Mouse (Mus musculus): ENCODE measurements around the gene Zdhhc22.

The Zdhhc22 gene

GRCm38 (mm10) chr12:86995931-86996330, 5.7 kb upstream of the Zdhhc22 start:
- no peak for DNase-seq (ENCODE audit: low read depth, low spot score)

DNA sequence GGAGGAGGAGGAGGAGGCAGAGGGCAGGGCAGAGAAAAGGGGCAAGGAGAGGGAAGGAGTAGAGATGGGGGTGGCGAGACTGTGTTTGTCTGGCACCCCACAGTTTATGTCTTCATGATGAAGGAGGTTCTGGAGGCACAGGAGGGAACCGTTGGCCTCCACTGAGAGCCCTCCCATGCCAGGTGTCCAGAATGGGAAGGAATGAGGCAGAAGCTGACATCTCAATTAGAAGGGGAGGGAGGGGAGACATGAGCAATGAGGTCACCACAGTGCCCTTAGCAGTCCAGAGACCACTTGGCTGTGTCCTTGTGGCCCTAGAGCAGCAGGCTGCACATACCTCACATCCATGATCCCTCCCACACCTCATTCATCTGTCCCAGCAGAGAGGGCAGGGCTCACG, 4.5 kb upstream of the Zdhhc22 start:
- DNase-seq (ENCODE audit: low read depth, low spot score) = no peak

DNA sequence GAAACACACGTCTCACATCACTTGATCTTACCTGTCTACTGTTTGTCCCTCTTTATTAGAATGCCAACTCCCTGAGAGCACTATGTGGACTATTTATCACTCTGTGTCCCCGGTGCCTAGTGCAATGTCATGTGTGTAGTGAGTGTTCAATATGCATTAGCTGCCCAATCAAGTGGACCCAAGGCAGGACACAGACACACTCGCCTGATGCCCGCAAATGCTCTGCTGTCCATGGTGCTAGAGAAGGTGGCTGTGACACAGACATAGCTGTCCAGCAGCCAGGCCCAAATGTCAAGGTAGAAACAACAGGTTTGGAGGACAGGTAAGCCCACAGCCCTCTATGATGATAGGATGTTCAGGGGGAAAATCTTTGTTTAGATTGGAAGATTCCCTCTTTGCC, 3.9 kb upstream of the Zdhhc22 start:
- DNase-seq (ENCODE audit: low read depth, low spot score) = peak; percentile 53

- no peak for DNase-seq (ENCODE audit: low read depth, low spot score)
Observed at GRCm38 (mm10) chr12:86990755-86991110, 503 bp upstream of the Zdhhc22 start.

- no peak for DNase-seq (ENCODE audit: low read depth, low spot score)
Observed at GRCm38 (mm10) chr12:86989378-86989777, 852 bp downstream of the Zdhhc22 start.

DNA sequence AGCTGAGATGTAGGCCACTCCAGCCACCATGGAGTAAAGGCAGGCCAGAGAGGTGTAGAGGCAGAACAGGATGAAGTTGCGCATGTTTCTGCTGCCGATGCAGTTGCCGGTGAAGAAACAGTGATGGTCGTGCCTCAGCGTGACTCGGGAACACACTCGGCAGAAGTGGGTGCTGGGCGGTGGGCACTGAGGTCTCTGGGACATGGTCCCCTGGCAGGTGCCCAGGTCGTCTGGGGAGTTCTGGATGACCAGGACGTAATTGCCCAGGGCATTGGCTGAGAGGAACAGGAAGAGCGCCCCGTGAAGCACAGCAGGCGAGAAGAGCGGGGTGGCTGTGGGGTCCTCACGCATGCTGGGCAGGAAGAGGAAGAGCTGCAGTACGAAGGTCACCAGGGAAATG, 2.0 kb downstream of the Zdhhc22 start:
- DNase-seq (ENCODE audit: low read depth, low spot score) = no peak

GRCm38 (mm10) chr12:86986562-86986961, 3.7 kb downstream of the Zdhhc22 start:
- no peak for DNase-seq (ENCODE audit: low read depth, low spot score)

GRCm38 (mm10) chr12:86984194-86984555, 6.1 kb downstream of the Zdhhc22 start:
- DNase-seq (ENCODE audit: low read depth, low spot score) = peak; percentile 65

GRCm38 (mm10) chr12:86983470-86984193, 6.6 kb downstream of the Zdhhc22 start:
- DNase-seq (ENCODE audit: low read depth, low spot score) = peak; percentile 87

- DNase-seq (ENCODE audit: low read depth, low spot score) = no peak
Observed at GRCm38 (mm10) chr12:86981180-86981579, 9.1 kb downstream of the Zdhhc22 start.

GRCm38 (mm10) chr12:86977833-86978232, 12.4 kb downstream of the Zdhhc22 start:
- DNase-seq (ENCODE audit: low read depth, low spot score) = peak; percentile 40

DNA sequence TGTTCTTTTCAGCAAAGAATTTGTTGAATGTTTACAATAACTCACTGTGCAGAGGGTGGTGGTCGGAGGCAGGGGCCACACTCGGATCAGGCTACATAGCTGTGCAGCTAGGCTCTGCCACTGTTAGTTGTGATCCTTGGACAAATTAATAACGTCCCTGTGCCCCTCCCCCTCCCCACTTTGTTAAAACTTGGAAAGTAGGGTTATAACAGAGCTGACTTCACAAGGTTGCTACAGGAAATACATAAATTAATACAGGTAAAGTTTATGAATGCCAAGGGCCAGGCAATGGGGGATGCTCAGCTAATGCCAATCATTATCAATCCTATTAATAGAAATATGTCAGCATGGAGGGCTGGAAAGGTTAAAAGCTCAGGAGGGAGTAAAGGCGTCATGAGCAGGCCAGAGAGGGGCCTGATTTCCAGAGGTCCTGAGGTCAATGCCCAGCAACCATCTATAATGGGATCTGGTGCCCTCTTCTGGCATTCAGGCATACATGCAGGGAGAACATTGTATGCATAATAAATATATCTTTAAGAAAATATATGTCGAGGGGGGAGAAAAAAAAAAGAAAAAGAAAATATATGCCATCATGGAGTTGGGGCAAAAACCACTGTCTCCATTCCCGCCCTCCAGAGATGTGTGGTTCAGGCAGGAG, 13.6 kb downstream of the Zdhhc22 start:
- DNase-seq (ENCODE audit: low read depth, low spot score) = peak; percentile 10

DNA sequence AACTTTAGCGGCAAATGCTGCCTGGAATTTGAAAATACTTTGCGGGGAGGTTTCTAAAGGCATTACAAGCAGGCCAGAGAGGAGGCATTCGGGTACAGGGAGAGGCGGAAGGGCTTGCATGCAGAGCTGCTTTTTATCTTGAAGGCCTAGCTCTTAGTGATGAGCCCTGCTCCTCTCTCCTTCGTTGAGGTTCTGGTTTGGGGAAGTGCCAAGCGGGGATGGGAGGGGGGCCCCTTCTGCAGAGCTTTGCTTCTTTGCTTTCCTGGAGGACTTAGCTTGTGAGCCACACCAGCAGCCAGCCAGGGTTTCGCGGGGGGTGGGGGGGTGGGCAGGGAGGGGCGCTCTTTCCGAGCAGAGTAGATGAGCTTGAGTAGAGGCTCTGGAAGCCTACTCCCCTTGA, 14.5 kb downstream of the Zdhhc22 start:
- no peak for DNase-seq (ENCODE audit: low read depth, low spot score)

- peak; percentile 58 for DNase-seq (ENCODE audit: low read depth, low spot score)
Observed at GRCm38 (mm10) chr12:86974387-86975288, 15.6 kb downstream of the Zdhhc22 start.

GRCm38 (mm10) chr12:86973706-86974105, 16.5 kb downstream of the Zdhhc22 start:
- DNase-seq (ENCODE audit: low read depth, low spot score) = no peak

GRCm38 (mm10) chr12:86973216-86973615, 17.0 kb downstream of the Zdhhc22 start:
- DNase-seq (ENCODE audit: low read depth, low spot score) = no peak

DNA sequence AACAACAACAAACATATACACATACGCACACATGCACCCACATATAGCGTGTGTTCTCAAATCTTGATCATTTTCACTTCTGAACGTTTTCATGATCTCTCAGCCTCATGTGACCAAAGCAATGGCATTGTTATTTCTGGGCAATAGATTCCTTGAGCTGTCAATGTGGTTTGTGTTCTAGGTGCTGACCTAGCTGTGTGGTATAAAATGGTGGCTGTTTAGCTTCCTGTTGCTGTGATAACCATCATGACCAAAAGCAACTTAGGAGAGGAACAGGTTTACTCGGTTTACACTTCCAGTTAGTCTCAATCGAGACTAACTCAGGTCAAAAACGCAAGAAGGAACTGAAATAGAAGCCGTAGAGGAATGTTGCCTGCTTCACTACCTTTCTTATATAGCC, 19.1 kb downstream of the Zdhhc22 start:
- DNase-seq (ENCODE audit: low read depth, low spot score) = no peak

DNA sequence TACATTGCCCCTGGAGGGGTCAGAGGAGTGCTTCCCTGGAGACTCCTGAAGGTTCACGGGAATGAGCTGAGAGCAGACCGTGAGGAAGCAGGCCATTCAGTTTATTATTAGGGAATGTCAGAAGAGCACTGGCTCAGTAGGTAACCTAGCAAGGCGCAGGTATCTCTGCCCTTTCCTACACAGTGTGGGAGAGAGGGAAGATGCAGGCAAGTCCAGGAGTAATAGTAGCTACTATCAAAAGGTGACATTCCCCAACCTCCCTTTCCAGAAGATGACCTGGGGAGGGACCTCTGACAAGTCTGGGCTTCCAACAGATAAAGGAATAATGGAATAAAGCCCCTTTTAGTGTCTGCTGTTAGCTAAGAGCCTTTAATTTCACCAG, 21.0 kb downstream of the Zdhhc22 start:
- no peak for DNase-seq (ENCODE audit: low read depth, low spot score)

DNA sequence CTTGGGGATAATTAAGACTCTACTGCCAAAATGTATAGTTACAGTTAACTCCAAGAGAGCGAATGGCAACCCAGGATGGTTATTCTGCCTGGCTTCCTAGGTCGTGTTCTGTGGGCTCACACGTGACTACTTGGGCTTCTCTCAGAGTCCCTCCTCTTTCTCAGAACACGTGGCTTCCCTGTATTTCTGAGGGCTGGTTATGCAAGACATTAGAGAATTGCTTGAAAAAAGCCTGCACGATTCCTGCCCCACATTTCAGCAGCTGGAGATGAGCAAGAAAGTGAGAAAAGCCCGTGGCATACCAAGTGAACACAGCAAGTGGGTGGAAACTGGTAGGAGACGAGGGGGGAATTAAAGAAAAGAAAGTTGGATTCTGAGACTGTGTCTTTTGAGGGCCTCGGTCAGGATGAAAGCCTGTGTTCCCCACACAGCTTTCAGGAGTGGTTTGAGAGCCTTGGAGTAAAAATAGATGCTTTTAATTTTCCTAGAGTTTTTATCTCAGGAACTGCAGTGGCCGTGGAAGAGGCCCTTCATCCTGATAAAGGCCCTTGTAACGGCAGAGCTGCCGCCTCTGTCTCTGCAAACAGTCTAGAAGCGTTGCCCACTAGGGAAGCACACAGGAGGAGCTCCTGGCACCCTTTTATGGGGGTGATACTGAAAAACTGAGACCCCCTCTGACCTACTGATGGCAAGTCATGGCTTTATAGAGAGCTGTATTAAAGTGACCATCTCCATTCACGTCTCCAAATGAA, 21.6 kb downstream of the Zdhhc22 start:
- no peak for DNase-seq (ENCODE audit: low read depth, low spot score)

- no peak for DNase-seq (ENCODE audit: low read depth, low spot score)
Observed at GRCm38 (mm10) chr12:86965237-86965799, 24.9 kb downstream of the Zdhhc22 start.

DNA sequence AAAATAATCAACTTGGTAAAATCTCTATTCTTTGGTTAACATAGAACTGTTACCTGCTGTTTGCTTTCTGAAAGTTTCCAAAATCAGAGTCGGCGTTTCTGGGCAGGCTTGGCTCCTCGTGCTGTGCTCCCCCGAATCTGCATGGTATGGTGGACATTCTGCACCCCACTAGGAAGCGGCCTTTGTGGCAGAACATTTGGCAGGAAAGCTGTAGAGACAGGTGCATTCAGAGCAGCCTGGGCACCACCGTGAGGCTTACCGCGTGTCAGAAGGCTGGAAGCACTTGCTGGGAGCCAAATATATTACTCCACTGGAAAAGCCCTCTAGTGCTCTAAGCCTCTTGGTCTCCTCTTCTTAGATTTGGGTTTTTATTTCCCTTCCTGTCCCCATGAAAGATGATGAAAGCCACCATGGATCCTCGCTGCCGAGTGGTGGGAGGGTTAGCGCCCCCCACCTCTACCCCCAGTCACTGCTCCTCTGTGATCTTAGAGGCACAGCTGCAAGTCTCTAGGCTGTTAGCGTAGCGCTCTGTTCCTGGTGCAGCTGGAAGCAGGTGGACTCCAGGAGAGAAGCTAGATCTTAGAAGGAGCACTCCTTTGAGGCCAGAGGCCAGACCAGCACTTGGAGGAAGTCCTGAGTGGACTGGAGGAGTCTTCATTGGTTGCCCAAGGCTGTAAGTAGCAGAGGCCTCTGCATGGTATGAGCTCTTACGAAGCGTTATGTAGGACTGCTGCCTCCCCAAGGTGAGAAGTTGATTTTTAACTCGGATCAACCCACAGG, 25.8 kb downstream of the Zdhhc22 start:
- no peak for DNase-seq (ENCODE audit: low read depth, low spot score)

Measured in mesoderm, embryonic 11.5 days (tissue).